Mouse (Mus musculus) heart, embryonic 16.5 days (tissue): ENCODE data around the gene Gm21750. TPM values are rescaled to one million over a fixed set of nuclear protein-coding genes. Genes with fewer than 3 reads are reported as not detected.
"Not testable (repeated sequence)": the region's sequence is repeated elsewhere in the genome, so short reads cannot be mapped to it uniquely, and the experiment has no call there.

Experiments
- ATAC-seq: fragments of 200-750 bp; cut with Nextera tagmentation; replicated peaks from 2 replicates; pipeline ENCODE4 v1.8.0; 2017; ENCODE audit warnings: moderate number of reproducible peaks; ENCODE audit not compliant: insufficient read depth, low FRiP score; ENCODE audit errors: extremely low read depth
- H3K27ac ChIP-seq: fragments of 300-500 bp; sonication (generic); 2 replicates; pipeline ENCODE4 v1.5.1; 2014; ENCODE audit warnings: mild to moderate bottlenecking, low read length, control low read depth, moderate library complexity
- H3K27me3 ChIP-seq: fragments of 300-500 bp; sonication (generic); 2 replicates; pipeline ENCODE4 v1.6.1; 2014; ENCODE audit warnings: low read length, mixed read lengths; ENCODE audit not compliant: control insufficient read depth, insufficient read depth
- H3K36me3 ChIP-seq: fragments of 300-500 bp; sonication (generic); 2 replicates; pipeline ENCODE4 v1.6.1; 2014; ENCODE audit not compliant: control insufficient read depth, insufficient read depth
- H3K4me1 ChIP-seq: fragments of 300-500 bp; sonication (generic); 2 replicates; pipeline ENCODE4 v1.6.1; 2014; ENCODE audit warnings: low read length, mixed read lengths; ENCODE audit not compliant: control insufficient read depth, insufficient read depth
- H3K4me2 ChIP-seq: fragments of 300-500 bp; sonication (generic); 2 replicates; pipeline ENCODE4 v1.6.1; 2014; ENCODE audit warnings: low read depth, mild to moderate bottlenecking, control low read depth, low read length
- H3K4me3 ChIP-seq: fragments of 300-500 bp; sonication (generic); 2 replicates; pipeline ENCODE4 v1.5.1; 2014; ENCODE audit warnings: mild to moderate bottlenecking, control low read depth, low read length
- H3K9ac ChIP-seq: fragments of 300-500 bp; sonication (generic); 2 replicates; pipeline ENCODE4 v1.6.1; 2014; ENCODE audit warnings: low read length, control low read depth
- H3K9me3 ChIP-seq: fragments of 300-500 bp; sonication (generic); replicated peaks from 2 replicates; pipeline ENCODE4 v1.6.1; 2016; ENCODE audit warnings: low read length; ENCODE audit not compliant: control insufficient read depth
- WGBS: fragments of 180-500 bp; shearing (Covaris S2); extraction: QIAGEN DNeasy Blood & Tissue Kit; methylation state at CpG from one replicate; pipeline ENCODE4 v1.1.7; 2014; 5-methylcytosine and 5-hydroxymethylcytosine counted together
- polyA plus RNA-seq: library from polyadenylated mRNA; unstranded; fragments of >200 nt; fragmentation: Nextera tagmentation; extraction: Ambion mirVana; gene quantifications from 2 replicates; pipeline ENCODE4 v1.2.1, GENCODE M21; 2015

Gm21750 gene
- polyA plus RNA-seq, result not detected in 2 replicates

DNA sequence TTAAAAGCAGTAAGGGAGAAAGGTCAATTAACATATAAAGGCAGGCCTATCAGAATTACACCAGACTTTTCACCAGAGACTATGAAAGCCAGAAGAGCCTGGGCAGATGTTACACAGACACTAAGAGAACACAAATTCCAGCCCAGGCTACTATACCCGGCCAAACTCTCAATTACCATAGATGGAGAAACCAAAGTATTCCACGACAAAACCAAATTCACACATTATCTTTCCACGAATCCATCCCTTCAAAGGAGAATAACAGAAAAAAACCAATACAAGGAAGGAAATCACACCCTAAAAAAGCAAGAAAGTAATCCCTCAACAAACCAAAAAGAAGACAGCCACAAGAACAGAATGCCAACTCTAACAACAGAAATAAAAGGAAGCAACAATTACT, at the start of gene Gm21750:
TSS of gene Gm21750 (plus strand) at position 301 of the 400 bp plus-strand sequence.
- not testable (repeated sequence) for H3K9me3 ChIP-seq, H3K4me3 ChIP-seq, H3K27ac ChIP-seq, H3K9ac ChIP-seq, H3K4me2 ChIP-seq, H3K4me1 ChIP-seq, H3K27me3 ChIP-seq, H3K36me3 ChIP-seq, ATAC-seq
- 78% methylated on average over 3 of the region's 3 CpGs for WGBS

DNA sequence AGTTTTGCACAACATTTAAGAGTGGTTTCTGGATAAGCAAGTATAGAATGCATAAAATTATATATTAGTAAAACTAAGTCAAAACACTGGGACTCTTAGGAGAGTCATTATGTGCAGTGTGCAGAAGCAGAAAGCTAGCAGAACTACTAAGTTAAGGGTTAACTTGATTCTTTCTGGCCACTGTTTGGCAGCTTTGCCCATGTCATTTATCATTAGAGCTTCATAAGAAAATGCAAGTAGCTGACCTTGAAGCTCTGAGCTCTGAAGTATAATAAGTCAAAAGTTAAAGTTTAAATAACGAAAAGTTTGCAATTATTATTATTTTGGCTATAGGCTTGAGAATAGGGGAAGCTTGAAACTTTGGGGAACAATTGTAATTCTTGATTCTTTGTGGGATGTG, 46.1 kb upstream of the Gm21750 start:
- H3K36me3 ChIP-seq, H3K27ac ChIP-seq, H3K9me3 ChIP-seq, H3K27me3 ChIP-seq, H3K9ac ChIP-seq, H3K4me2 ChIP-seq, H3K4me1 ChIP-seq, ATAC-seq, H3K4me3 ChIP-seq: not testable (repeated sequence)
- 50% methylated on average over 1 of the region's 1 CpGs for WGBS

DNA sequence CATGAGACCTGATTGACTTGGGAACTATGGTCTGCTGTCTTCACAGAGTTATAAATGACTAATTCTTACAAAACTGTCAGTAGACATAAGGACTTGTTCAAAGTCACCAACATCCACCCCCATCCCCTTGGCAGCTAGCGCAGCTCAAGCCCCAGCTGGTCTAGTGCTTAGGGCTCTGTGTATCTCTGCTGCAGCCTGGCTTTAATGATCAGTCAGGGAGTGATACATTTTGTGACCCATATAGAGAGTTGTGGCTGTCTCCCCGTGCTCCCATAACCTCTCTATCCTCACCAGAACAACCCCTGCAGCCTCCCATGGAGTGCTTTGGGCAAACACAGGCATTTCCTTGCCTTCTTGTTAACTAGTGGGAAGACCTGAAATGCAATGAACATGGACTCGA, 40.1 kb upstream of the Gm21750 start:
- no peak overlapping the region for H3K27ac ChIP-seq
- H3K27me3 ChIP-seq, result no peaks in the 10 kb centered on the region
- H3K36me3 ChIP-seq, result no peaks in the 10 kb centered on the region
- H3K4me1 ChIP-seq, result no peaks in the 10 kb centered on the region
- no peak overlapping the region for H3K4me3 ChIP-seq
- no peak overlapping the region for H3K4me2 ChIP-seq
- 68% methylated on average over 3 of the region's 3 CpGs for WGBS
- no peak for ATAC-seq
- peaks cover 8% of the 10 kb centered on the region for H3K9me3 ChIP-seq
- H3K9ac ChIP-seq, result no peak overlapping the region

DNA sequence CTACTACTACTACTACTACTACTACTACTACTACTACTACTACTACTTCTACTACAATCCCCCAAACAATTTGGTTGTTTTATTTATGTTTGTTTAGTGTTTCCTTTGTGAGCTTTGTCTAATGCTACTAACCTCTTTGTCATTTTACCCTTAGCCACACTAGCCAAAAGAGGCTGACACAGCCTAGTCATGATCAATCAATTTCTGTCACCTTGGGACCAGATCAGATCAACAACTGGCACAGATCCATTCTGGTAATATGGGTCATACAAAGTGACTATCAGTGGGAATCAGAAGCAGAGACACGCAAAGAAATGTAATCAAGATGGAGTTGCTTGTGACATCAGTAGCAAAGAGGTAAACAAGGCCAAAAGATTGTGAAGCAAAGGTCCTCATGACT, 38.0 kb upstream of the Gm21750 start:
- no peak for ATAC-seq
- no peak overlapping the region for H3K4me3 ChIP-seq
- H3K36me3 ChIP-seq, result no peaks in the 10 kb centered on the region
- H3K27ac ChIP-seq, result no peak overlapping the region
- no peaks in the 10 kb centered on the region for H3K4me1 ChIP-seq
- no peak overlapping the region for H3K9ac ChIP-seq
- H3K27me3 ChIP-seq, result no peaks in the 10 kb centered on the region
- WGBS, result 83% methylated on average over 1 of the region's 1 CpGs
- peaks cover 8% of the 10 kb centered on the region for H3K9me3 ChIP-seq
- no peak overlapping the region for H3K4me2 ChIP-seq

DNA sequence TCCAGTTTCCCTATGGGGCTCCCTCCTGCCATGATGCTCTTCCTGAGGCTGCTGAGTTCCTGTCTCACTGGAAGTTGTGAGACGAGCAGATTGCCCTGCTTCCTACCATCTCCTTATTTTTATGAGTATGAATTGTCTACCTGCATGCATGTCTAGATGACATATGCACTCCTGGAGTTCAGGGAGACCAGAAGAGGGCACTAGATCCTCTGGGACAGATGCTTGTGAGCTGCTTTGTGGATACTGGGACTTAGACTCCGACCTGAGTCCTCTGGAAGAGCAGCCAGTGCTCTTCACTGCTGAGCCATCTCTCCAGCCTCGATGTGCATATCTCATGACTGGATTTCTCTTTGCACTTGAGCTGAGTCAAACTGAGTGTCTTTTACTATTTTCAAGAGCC, 35.6 kb upstream of the Gm21750 start:
- Histone ChIP-seq H3K4me2 (no peak overlapping the region), H3K9me3 (no peaks in the 10 kb centered on the region; the same call in 1 of the 2 replicates), H3K27ac (no peak overlapping the region), H3K4me1 (no peaks in the 10 kb centered on the region), H3K27me3 (no peaks in the 10 kb centered on the region), H3K9ac (no peak overlapping the region), H3K36me3 (no peaks in the 10 kb centered on the region), H3K4me3 (no peak overlapping the region)
- 52% methylated on average over 3 of the region's 3 CpGs for WGBS
- no peak for ATAC-seq

DNA sequence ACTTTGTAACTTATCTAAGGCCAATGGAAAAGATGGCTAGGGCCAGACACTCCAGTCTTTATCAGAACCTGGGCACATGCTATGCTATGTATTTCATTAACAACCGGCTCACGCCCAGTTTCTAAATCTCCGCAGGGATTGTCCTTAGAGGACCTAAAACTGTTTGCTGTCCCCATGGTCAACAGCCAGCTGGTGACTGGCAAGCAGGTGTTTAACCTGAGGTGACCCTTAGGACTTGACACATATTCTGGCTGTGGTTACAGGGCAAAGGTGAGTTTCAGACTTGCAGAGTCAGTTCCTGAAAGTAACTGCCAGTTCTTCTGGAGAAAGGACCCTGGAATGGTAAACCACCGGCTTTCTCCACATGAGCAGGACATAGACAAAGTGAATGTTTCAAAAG, 29.5 kb upstream of the Gm21750 start:
- no peak for ATAC-seq
- no peak overlapping the region for H3K9ac ChIP-seq
- no peaks in the 10 kb centered on the region for H3K36me3 ChIP-seq
- no peak overlapping the region for H3K27ac ChIP-seq
- no peak overlapping the region for H3K4me2 ChIP-seq
- WGBS, result 84% methylated on average over 4 of the region's 4 CpGs
- H3K4me3 ChIP-seq, result no peak overlapping the region
- H3K9me3 ChIP-seq, result no peaks in the 10 kb centered on the region; the same call in 1 of the 2 replicates
- no peaks in the 10 kb centered on the region for H3K27me3 ChIP-seq
- H3K4me1 ChIP-seq, result peaks cover 2% of the 10 kb centered on the region; the same call in 1 of the 2 replicates

DNA sequence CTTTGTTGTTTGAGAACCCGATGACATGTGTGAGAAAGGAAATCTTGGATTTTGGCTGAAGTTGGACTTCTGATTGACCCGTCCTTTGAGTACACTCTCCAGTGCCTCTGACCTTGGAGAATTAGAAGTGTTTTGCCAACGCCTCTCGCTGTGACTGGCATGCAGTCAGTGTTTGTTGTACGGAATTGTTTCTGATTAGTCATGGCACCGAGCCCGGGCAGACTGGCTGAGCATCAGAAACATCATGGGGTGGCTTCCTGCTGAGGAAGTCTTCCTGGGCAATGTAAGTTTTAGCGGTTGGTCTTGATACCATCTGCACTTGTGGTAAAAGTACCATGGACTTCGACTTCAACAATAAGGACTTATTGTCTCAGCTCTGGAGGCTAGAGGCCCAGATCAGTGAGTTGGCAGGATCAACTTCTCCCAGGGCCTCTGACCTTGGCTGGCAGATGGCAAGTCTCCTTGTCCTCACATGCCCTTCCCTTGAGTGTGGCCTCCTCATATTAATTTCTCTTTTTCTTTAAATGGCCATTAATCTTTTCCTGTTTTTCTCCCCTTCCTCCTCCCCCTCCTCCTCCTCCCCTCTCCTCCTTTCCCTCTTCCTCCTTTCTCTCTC, 28.3 kb upstream of the Gm21750 start:
- no peaks in the 10 kb centered on the region for H3K36me3 ChIP-seq
- peak overlapping the region; percentile 63 for H3K27ac ChIP-seq
- peaks cover 2% of the 10 kb centered on the region; the same call in 1 of the 2 replicates for H3K4me1 ChIP-seq
- no peak overlapping the region for H3K4me3 ChIP-seq
- no peak overlapping the region for H3K4me2 ChIP-seq
- 44% methylated on average over 9 of the region's 9 CpGs for WGBS
- H3K27me3 ChIP-seq, result no peaks in the 10 kb centered on the region
- peak; percentile 78 for ATAC-seq
- no peak overlapping the region for H3K9ac ChIP-seq
- no peaks in the 10 kb centered on the region; the same call in 1 of the 2 replicates for H3K9me3 ChIP-seq

DNA sequence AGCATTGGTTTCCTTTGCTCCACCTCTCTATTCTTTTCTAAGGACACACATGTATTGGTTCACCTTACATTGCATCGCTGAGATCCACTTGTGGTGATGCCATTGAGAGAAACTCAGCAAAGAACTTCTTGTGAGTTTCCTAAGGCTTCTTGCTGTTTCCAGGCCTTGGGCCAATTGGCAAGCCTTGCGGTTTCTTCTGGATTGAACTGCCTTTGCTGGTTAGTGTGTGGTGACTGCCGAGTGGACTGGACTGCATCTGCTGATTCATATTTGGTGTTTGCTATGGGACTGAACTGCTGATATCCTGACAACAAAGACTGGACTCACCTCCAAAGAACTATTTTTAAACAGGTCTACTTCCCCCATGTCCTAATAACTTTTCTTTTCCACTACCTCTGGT, 26.7 kb upstream of the Gm21750 start:
- H3K4me2 ChIP-seq, result no peak overlapping the region
- 76% methylated on average over 3 of the region's 3 CpGs for WGBS
- H3K27ac ChIP-seq, result no peak overlapping the region
- H3K27me3 ChIP-seq, result no peaks in the 10 kb centered on the region
- H3K4me1 ChIP-seq, result peaks cover 2% of the 10 kb centered on the region; the same call in 1 of the 2 replicates
- no peaks in the 10 kb centered on the region; the same call in 1 of the 2 replicates for H3K9me3 ChIP-seq
- H3K9ac ChIP-seq, result no peak overlapping the region
- no peak for ATAC-seq
- H3K4me3 ChIP-seq, result no peak overlapping the region
- H3K36me3 ChIP-seq, result no peaks in the 10 kb centered on the region

DNA sequence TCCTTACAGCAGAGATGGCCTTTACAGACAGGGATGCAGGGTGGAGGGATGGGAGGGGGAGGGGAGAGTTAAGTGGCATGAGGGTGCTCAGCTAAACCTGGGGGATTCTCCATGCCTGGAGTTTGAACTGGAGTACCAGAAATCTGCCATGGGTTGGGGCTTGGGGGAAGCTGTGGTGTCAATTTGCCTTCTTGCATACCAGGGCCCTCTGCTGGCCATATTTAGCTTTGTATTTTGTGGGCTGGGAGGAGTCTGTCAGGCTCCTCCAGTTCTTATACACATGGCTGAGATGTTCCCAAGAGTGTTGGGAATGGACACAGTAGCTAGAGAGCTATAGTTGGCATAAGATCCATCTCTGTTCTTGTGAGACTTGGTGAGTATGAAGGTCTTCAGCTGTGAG, 23.6 kb upstream of the Gm21750 start:
- ATAC-seq, result no peak
- no peak overlapping the region for H3K27ac ChIP-seq

More for the DNA sequence above, 23.6 kb upstream of the Gm21750 start:
- Histone ChIP-seq H3K36me3 (no peaks in the 10 kb centered on the region), H3K4me2 (no peak overlapping the region), H3K4me1 (no peaks in the 10 kb centered on the region; the same call in 1 of the 2 replicates), H3K4me3 (no peak overlapping the region), H3K27me3 (no peaks in the 10 kb centered on the region), H3K9ac (no peak overlapping the region), H3K9me3 (no peaks in the 10 kb centered on the region; the same call in 1 of the 2 replicates)
